Mouse (Mus musculus): ENCODE data around the gene Bmx. TPM values are rescaled to one million over a fixed set of nuclear protein-coding genes. Genes with fewer than 3 reads are reported as not detected.

Bmx gene
- polyA plus RNA-seq (2015; fragmentation: Nextera tagmentation; extraction: Ambion mirVana) = 0.83 and 0.87 TPM in 2 replicates

DNA sequence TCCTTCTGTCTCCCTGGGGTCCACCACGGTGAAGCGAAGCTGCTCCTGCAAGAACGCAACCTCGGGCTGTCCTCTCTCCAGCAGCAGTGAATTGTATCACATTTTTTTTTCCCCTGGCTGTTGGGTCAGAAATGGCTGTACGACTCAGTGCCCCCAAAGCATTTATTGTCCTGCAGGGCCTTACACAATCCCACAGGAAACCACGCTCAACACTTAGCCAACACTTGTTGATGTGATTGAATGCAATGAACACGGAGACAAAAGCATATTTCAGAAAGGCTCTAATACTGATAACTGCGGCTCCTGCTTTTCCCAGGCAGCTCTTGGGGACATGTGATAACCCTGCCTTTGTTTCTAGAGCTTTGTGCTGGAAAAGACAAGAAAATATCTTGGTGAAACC is at the start of gene Bmx:
Gene Bmx (minus strand): TSS at position 137 of the 400 bp plus-strand sequence.
- no peak within 1 kb of the TSS for H3K27ac ChIP-seq (ENCODE audit: low read length)
- H3K9ac ChIP-seq (ENCODE audit: low read depth, low read length) = no peak within 1 kb of the TSS
- no peak for ATAC-seq
- no peak within 1 kb of the TSS for H3K4me2 ChIP-seq (ENCODE audit: low read depth, low read length)
- H3K9me3 ChIP-seq (ENCODE audit: control insufficient read depth, low read length) = no peaks in the 10 kb centered on the region
- no peaks in the 10 kb centered on the region for H3K27me3 ChIP-seq (replicated peaks; ENCODE audit: control insufficient read depth, insufficient read depth, low read length)
- 73% methylated on average over 8 of the region's 8 CpGs for WGBS
- H3K36me3 ChIP-seq (ENCODE audit: control insufficient read depth, insufficient read depth, low read length) = no peaks in the 10 kb centered on the region
- H3K4me3 ChIP-seq (ENCODE audit: low read length) = no peak within 1 kb of the TSS
- H3K4me1 ChIP-seq (ENCODE audit: control insufficient read depth, insufficient read depth, low read length) = no peaks in the 10 kb centered on the region

DNA sequence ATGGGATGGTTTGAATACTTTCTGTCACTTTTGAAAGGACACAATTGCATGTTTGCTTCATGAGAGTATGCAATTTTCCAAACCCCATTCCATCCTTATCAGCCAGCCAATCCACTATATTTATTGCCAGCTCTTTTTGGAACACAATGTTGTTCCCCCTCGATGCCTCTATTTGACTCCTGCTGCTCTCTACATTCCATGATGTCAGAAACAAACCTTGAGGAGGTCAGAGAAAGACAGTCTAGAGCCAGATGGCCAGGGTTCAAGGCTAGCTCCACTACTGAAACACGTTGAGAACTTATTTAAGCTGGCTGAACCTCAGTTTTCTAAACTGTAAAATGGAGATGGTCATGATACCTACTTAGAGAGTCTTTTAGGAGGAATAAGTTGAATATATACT is 48.3 kb upstream of the Bmx start:
- Histone ChIP-seq H3K4me1 (ENCODE audit: control insufficient read depth, insufficient read depth, low read length) (no peaks in the 10 kb centered on the region), H3K4me2 (ENCODE audit: low read depth, low read length) (no peak overlapping the region), H3K36me3 (ENCODE audit: control insufficient read depth, insufficient read depth, low read length) (no peaks in the 10 kb centered on the region), H3K27me3 (replicated peaks; ENCODE audit: control insufficient read depth, insufficient read depth, low read length) (no peaks in the 10 kb centered on the region), H3K9ac (ENCODE audit: low read depth, low read length) (no peak overlapping the region), H3K27ac (ENCODE audit: low read length) (no peak overlapping the region), H3K4me3 (ENCODE audit: low read length) (no peak overlapping the region), H3K9me3 (ENCODE audit: control insufficient read depth, low read length) (no peaks in the 10 kb centered on the region)
- 58% methylated on average over 2 of the region's 2 CpGs for WGBS
- ATAC-seq = no peak

DNA sequence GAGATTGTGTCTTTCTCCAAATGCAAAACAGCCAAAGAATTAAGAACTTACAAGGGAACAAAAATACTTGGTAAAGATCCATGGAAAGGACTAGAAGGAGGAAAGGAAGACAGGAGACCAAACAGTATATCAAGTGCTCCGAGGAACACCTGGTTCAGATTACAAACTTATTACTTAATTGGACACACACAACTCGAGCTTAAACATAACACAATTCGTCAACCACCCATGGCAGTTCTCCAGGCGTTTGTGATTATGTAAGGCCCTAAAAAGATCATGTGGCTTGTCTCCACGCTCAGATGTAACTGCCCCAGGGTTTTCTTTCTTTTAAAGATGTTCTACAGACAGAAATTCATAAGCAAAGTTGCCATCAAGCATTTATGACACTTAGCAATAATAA is 33.2 kb upstream of the Bmx start:
- 48% methylated on average over 5 of the region's 5 CpGs for WGBS
- Histone ChIP-seq H3K4me1 (ENCODE audit: control insufficient read depth, insufficient read depth, low read length) (no peaks in the 10 kb centered on the region), H3K27me3 (replicated peaks; ENCODE audit: control insufficient read depth, insufficient read depth, low read length) (no peaks in the 10 kb centered on the region), H3K36me3 (ENCODE audit: control insufficient read depth, insufficient read depth, low read length) (no peaks in the 10 kb centered on the region), H3K4me3 (ENCODE audit: low read length) (no peak overlapping the region), H3K27ac (ENCODE audit: low read length) (no peak overlapping the region), H3K9ac (ENCODE audit: low read depth, low read length) (no peak overlapping the region), H3K9me3 (ENCODE audit: control insufficient read depth, low read length) (no peaks in the 10 kb centered on the region), H3K4me2 (ENCODE audit: low read depth, low read length) (no peak overlapping the region)
- no peak for ATAC-seq

DNA sequence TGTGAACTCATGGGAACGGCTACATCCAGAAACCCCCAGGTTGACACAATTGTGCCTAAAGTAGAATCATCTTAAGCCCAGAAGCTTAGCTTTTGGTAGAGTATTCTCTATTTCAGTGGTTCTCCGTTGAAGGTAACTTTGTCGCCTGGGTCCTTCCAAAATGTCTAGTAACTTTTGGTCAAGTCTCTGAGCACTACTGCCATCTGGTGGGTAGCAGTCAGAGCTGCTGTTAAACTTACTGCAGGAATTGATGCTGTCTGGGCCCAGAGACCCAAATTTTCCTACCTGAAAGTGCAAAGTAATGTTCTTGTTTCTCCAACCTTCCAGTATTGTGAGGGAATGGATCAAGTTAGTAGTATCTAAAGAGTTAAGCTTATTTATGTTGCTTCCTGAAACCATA is 29.1 kb upstream of the Bmx start:
- ATAC-seq = no peak
- H3K27ac ChIP-seq (ENCODE audit: low read length) = no peak overlapping the region
- WGBS = 68% methylated on average over 3 of the region's 3 CpGs

DNA sequence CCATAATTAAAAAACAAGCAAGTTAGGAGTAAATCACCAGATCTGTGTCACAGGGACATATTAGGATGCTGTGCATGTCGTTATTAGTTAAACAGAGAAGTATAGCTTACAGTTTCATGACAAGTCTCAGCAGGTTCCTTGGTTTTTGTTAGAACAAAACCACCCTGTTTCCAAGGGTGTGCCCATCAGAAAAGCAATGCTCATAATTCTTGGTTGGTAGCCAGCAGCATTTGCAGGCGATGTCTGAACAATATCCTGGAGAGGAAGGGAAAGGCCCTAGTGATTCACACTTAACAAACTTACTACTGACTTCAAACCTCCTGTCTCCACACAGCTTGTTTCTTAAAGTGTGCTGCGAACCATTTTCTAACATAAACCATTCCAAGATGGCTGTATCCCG is 25.8 kb upstream of the Bmx start:
- Histone ChIP-seq H3K36me3 (ENCODE audit: control insufficient read depth, insufficient read depth, low read length) (no peaks in the 10 kb centered on the region), H3K4me1 (ENCODE audit: control insufficient read depth, insufficient read depth, low read length) (no peaks in the 10 kb centered on the region), H3K27me3 (replicated peaks; ENCODE audit: control insufficient read depth, insufficient read depth, low read length) (no peaks in the 10 kb centered on the region), H3K9me3 (ENCODE audit: control insufficient read depth, low read length) (no peaks in the 10 kb centered on the region), H3K27ac (ENCODE audit: low read length) (no peak overlapping the region), H3K4me2 (ENCODE audit: low read depth, low read length) (no peak overlapping the region), H3K4me3 (ENCODE audit: low read length) (no peak overlapping the region), H3K9ac (ENCODE audit: low read depth, low read length) (no peak overlapping the region)
- 89% methylated on average over 4 of the region's 4 CpGs for WGBS
- ATAC-seq = no peak

More for the DNA sequence above, 29.1 kb upstream of the Bmx start:
- Histone ChIP-seq H3K4me2 (ENCODE audit: low read depth, low read length) (no peak overlapping the region), H3K9ac (ENCODE audit: low read depth, low read length) (no peak overlapping the region), H3K9me3 (ENCODE audit: control insufficient read depth, low read length) (no peaks in the 10 kb centered on the region), H3K36me3 (ENCODE audit: control insufficient read depth, insufficient read depth, low read length) (no peaks in the 10 kb centered on the region), H3K27me3 (replicated peaks; ENCODE audit: control insufficient read depth, insufficient read depth, low read length) (no peaks in the 10 kb centered on the region), H3K4me1 (ENCODE audit: control insufficient read depth, insufficient read depth, low read length) (no peaks in the 10 kb centered on the region), H3K4me3 (ENCODE audit: low read length) (no peak overlapping the region)

DNA sequence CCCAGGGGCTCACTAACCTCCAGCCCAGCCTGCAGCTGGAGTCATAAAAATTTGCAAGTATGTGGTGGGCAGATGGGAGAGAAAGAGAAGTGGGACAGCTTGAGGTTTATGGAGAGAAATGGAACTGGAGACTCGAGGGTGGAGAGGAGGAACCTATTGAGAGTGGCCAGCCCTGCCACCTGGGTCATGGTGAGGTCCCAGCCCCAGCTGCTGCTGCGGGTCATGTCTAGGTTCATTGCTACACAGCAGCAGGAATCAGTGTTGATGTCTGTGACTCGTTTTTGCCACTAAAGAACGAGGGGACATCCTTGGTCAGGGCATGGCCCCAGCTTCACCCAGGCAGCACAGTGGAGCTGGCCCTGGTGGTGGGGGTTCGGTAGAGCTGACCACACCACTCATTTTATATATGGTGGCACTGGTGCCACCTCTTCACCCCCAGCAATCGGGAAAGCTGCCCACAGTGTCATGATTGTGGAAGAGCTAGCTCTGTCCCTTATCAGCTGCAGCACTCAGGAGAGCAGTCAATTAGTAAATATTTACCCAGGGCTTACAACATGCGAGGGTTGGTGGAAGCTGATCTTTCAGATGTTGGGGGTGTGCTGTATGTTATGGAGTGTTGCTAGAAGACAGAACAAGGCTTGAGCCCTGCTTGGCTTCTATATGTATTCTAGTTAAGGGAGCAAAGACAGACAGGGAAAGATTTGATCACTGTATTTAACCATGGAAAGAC is 23.1 kb upstream of the Bmx start:
- no peak overlapping the region for H3K9ac ChIP-seq (ENCODE audit: low read depth, low read length)
- no peak overlapping the region for H3K27ac ChIP-seq (ENCODE audit: low read length)
- no peaks in the 10 kb centered on the region for H3K9me3 ChIP-seq (ENCODE audit: control insufficient read depth, low read length)
- 47% methylated on average over 7 of the region's 7 CpGs for WGBS
- no peaks in the 10 kb centered on the region for H3K27me3 ChIP-seq (replicated peaks; ENCODE audit: control insufficient read depth, insufficient read depth, low read length)
- H3K4me2 ChIP-seq (ENCODE audit: low read depth, low read length) = no peak overlapping the region
- H3K36me3 ChIP-seq (ENCODE audit: control insufficient read depth, insufficient read depth, low read length) = no peaks in the 10 kb centered on the region
- no peaks in the 10 kb centered on the region for H3K4me1 ChIP-seq (ENCODE audit: control insufficient read depth, insufficient read depth, low read length)
- H3K4me3 ChIP-seq (ENCODE audit: low read length) = no peak overlapping the region
- peak; percentile 76 for ATAC-seq

DNA sequence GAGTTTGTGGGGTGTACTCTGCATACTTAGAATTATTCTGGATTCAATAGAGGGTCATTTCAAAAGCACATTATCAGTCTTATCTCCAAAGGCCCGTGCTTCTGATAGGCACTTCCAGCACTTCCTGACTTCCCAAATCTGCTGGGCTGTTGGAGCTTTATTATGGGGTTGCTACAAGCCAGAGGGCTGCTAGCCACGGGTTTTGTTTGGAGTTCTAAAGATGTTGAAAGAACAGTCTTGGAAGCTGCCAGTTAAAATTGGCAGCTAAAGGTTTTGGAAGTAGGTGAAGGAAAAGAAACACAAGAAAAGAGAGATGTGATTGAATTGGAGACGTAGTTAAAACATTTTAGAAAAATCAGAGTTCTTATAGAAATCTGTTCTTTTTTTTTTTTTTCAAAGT is 17.5 kb upstream of the Bmx start:
- Histone ChIP-seq H3K27ac (ENCODE audit: low read length) (no peak overlapping the region), H3K36me3 (ENCODE audit: control insufficient read depth, insufficient read depth, low read length) (no peaks in the 10 kb centered on the region), H3K9ac (ENCODE audit: low read depth, low read length) (no peak overlapping the region), H3K27me3 (replicated peaks; ENCODE audit: control insufficient read depth, insufficient read depth, low read length) (no peaks in the 10 kb centered on the region), H3K4me1 (ENCODE audit: control insufficient read depth, insufficient read depth, low read length) (no peaks in the 10 kb centered on the region), H3K9me3 (ENCODE audit: control insufficient read depth, low read length) (no peaks in the 10 kb centered on the region), H3K4me2 (ENCODE audit: low read depth, low read length) (no peak overlapping the region), H3K4me3 (ENCODE audit: low read length) (no peak overlapping the region)
- WGBS = 41% methylated on average over 3 of the region's 3 CpGs
- no peak for ATAC-seq

DNA sequence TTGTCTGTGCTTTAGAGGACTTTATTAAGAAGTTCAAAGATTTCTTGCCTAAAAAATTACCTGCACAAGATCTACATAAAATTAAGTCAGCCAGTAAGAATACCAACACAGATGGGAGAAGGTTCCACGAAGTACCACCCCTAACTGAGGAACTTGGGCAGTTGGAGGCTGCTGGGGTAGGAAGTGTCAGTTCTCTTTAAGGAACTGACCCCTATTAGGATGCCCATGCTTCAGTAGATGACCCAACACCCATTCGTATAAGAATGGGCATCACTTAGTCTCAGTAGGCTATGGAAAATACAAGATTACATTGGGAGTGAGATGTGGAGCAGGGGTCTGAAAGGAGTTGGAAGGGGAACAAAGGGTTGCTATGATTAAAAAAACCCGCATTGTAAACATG is 12.6 kb upstream of the Bmx start:
- Histone ChIP-seq H3K27me3 (replicated peaks; ENCODE audit: control insufficient read depth, insufficient read depth, low read length) (no peaks in the 10 kb centered on the region), H3K36me3 (ENCODE audit: control insufficient read depth, insufficient read depth, low read length) (no peaks in the 10 kb centered on the region), H3K9ac (ENCODE audit: low read depth, low read length) (no peak overlapping the region), H3K9me3 (ENCODE audit: control insufficient read depth, low read length) (no peaks in the 10 kb centered on the region), H3K4me2 (ENCODE audit: low read depth, low read length) (no peak overlapping the region), H3K4me3 (ENCODE audit: low read length) (no peak overlapping the region), H3K27ac (ENCODE audit: low read length) (no peak overlapping the region), H3K4me1 (ENCODE audit: control insufficient read depth, insufficient read depth, low read length) (no peaks in the 10 kb centered on the region)
- ATAC-seq = no peak
- WGBS = 88% methylated on average over 3 of the region's 3 CpGs

DNA sequence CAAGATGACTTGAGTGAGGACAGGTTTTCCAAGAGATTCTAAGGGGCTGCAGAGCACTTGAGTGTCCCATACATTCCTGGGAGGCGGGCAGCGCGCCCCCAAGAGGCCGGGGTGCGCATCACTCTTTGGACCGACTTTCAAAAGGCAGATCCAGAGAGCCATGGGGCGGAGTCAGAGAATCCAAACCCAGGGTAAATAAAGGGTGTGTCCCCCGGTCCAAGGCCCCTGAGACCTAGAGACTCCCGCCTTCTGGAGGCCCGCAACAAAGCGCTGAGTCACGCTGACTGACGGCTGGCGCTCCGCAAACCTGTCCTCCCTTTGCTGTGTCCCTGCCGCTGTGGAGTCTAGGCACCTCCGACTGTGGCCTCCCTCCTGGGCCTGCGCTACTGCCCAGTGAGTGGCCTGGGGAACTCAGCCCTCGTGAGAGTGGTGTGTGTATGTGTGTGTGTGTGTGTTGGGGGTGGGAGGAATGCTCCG is 11.3 kb upstream of the Bmx start, which contains the start of gene Pir:
Gene Pir (plus strand): TSS at position 87 of the 477 bp plus-strand sequence.
- no peaks in the 10 kb centered on the region for H3K27me3 ChIP-seq (replicated peaks; ENCODE audit: control insufficient read depth, insufficient read depth, low read length)
- H3K4me2 ChIP-seq (ENCODE audit: low read depth, low read length) = peak within 1 kb of the TSS; percentile 58
- H3K36me3 ChIP-seq (ENCODE audit: control insufficient read depth, insufficient read depth, low read length) = no peaks in the 10 kb centered on the region
- peak within 1 kb of the TSS; percentile 38 for H3K4me3 ChIP-seq (ENCODE audit: low read length)
- H3K9ac ChIP-seq (ENCODE audit: low read depth, low read length) = peak within 1 kb of the TSS; percentile 53
- no peak within 1 kb of the TSS; the same call in 1 of the 2 replicates for H3K27ac ChIP-seq (ENCODE audit: low read length)
- peak; percentile 97 for ATAC-seq
- H3K4me1 ChIP-seq (ENCODE audit: control insufficient read depth, insufficient read depth, low read length) = no peaks in the 10 kb centered on the region
- WGBS = 10% methylated on average over 20 of the region's 20 CpGs
- H3K9me3 ChIP-seq (ENCODE audit: control insufficient read depth, low read length) = no peaks in the 10 kb centered on the region

DNA sequence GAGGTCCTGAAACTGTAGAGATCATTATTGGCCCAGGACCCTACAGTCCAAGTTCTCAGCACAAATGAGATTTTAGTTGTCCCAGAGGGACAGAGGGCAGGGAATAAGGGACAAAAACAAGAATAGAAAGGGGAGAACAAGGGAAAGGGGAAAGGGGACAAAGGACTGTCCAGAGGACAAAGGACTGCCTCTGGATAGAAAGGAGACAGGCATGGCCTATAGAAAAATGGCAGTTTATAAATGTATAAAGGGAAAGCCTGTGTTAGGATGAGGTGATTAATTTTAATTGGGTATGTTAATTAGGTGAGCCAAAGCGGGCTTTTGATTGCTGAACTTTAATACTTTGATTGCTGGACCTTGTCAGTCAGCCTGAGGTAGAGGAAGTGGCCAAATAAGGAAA is 6.9 kb upstream of the Bmx start:
- H3K4me1 ChIP-seq (ENCODE audit: control insufficient read depth, insufficient read depth, low read length) = no peaks in the 10 kb centered on the region
- no peak for ATAC-seq
- no peak overlapping the region for H3K4me2 ChIP-seq (ENCODE audit: low read depth, low read length)
- no peak overlapping the region for H3K4me3 ChIP-seq (ENCODE audit: low read length)
- H3K9me3 ChIP-seq (ENCODE audit: control insufficient read depth, low read length) = no peaks in the 10 kb centered on the region
- H3K27ac ChIP-seq (ENCODE audit: low read length) = no peak overlapping the region
- H3K36me3 ChIP-seq (ENCODE audit: control insufficient read depth, insufficient read depth, low read length) = no peaks in the 10 kb centered on the region
- H3K9ac ChIP-seq (ENCODE audit: low read depth, low read length) = no peak overlapping the region
- H3K27me3 ChIP-seq (replicated peaks; ENCODE audit: control insufficient read depth, insufficient read depth, low read length) = no peaks in the 10 kb centered on the region
- 46% methylated on average over 1 of the region's 1 CpGs for WGBS
